Mouse (Mus musculus) inflammation-experienced regulatory T-cells, adult 6 months (primary cell): ENCODE results near the gene Sirt5. TPM values are rescaled to one million over a fixed set of nuclear protein-coding genes. Genes with fewer than 3 reads are reported as not detected.

ENCODE experiments used
- ATAC-seq: one replicate; pipeline ENCODE4 v1.8.0; 2017
- polyA plus RNA-seq, 3 experiments: library from polyadenylated mRNA; unstranded; fragments of 100-300 nt; shearing (Covaris generic); gene quantifications; one replicate each; pipeline ENCODE4 v1.2.1; 2017

Gene Sirt5
- 10 to 100 TPM; 17.2 to 49.5 (median 35.4) TPM for polyA plus RNA-seq

DNA sequence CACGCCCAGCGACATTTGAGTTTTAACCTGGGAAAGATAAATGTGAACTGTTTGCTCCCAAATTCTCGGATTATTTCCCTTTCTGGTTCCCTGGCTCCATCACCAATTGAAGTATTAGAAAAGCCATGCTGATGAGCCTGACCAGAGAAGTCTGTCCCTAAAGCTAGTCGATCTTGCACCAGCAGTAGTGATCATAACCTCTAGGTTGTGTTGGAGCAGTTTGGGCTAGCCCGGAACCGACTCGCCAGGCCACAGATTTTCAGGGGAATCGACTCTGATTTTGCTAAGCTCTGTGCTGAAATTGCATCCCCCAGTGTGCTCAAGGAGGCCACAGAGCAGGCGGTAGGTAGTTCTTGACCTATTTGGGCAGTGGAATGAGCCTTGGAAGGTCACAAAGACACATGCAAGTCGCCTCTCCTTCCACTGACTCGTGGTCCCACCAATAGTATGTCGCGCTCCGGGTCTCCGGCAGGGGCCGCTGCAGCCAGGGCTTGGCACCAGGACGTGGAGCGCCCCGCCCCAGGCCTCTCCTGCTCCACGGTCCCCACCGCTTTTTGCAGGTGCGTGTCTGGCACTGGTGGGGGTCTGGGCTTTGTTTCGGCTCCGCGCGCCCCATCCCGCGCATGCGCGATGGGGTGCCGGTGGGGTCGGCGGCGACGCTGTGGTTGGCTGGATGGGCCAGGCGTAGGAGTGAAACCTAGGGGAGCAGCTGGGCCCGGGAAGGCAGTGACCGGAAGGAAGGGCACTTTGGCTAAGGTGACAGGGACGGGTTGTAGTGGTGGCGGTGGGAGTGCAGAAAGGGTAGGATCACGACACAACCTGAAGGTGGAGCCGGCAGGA lies at the start of gene Sirt5:
TSS of gene Sirt5 (plus strand) at position 512 of the 840 bp plus-strand sequence.
- ATAC-seq, result peak; percentile 93

DNA sequence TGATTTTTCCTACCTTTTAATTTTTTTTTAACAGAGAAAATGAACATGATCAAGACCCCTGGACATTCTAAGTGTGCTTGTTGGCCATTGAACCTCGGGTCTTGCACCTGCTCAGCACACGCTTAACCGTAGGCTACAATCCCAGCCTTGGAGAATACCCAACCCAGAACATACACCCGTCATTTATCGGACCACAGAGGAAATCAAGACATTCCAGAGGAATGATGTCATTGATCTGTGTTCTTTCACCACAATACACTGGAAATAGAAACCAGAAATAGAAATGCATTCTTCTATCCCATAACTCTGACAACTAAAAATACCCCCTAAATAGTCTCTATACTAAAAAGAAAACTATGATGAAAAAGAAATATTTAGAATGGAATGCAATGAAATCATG lies 47.9 kb upstream of the Sirt5 start:
- ATAC-seq, result no peak

DNA sequence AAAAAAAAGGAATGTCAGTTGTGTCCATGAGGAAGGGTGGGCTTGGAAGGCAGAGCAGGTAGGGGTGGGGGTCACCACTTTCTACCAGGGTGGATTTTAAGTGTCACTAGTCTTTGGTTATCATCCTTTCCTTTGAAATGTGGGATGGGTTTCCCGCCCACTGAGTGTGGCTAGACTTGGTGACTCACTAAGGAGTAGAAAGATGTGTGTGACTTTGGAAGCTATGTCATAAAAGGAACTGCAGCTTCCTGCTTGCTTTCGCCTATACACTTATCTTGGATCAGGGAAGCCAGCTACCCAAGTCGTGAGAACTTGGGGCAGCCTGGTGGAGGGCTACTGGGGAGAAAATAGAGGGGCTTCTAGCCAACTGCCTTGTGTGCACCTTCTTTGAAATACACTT lies 45.9 kb upstream of the Sirt5 start:
- ATAC-seq, result no peak

DNA sequence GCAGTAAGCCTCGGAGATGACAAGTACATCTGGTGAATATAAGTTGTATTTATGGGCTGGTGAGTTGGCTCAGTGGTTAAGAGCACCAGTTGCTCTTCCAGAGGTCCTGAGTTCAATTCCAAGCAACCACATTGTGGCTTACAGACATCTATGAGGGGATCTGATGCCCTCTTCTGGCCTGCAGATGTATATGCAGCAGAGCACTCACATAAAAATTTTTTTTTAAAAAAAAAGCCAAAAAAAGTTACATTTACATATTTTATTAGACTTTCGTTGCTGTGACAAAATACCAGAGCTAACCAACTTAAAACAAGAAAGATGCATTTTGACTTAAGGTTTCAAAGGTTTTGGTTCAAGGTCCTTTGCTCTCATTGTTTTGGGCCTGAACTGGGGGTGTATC lies 43.8 kb upstream of the Sirt5 start:
- no peak for ATAC-seq

DNA sequence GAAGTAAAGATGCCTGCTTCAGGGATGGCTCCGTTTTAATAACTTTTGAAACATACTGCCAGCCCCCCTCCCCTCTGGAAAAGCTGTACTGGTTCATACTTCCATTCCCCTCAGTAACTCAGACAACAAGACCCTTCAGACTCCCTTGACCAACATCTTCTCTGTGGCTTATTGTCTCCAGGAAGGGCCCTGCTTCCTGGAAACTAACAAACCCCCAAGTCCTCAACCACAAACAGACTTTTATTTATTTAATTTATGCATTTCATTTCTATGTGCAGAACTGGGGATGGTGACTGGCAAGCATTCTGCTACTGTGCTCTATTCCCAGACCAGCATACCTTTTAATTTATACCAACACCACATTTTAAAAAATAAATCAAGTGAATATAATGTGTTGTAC lies 39.9 kb upstream of the Sirt5 start:
- no peak for ATAC-seq

DNA sequence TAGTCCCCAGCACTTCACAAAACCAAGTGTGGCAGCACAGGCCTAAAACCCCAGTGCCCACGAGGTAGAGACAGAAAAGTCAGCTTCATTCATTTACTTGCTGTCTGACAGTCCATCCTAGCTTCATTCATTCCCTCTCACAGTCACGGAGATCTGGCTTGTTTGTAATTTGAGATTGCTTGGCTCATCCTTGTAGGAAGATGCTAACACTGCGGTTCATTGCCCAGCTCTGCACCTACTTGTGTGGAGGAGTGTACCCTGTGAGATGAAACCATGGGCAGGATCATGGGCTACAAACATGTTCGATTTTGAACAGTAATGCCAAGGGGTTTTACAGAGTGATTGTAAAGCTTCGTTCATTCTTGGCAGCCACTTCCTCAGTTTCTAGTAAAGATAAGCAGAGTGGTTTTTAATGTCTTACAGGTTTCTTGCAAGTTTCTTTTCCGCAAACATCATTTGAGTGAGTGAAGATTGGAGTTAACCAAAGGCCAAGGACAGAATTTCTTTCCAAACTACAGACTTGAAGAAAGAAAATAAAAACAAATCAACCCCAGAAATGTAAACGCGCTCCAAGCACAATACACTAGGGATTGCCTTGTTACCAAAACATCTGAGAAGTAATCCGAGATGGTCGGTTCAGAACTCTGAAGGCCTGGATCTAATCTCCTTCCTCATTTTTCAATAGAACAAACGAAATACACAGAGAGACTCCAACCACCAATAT lies 33.4 kb upstream of the Sirt5 start:
- no peak for ATAC-seq

DNA sequence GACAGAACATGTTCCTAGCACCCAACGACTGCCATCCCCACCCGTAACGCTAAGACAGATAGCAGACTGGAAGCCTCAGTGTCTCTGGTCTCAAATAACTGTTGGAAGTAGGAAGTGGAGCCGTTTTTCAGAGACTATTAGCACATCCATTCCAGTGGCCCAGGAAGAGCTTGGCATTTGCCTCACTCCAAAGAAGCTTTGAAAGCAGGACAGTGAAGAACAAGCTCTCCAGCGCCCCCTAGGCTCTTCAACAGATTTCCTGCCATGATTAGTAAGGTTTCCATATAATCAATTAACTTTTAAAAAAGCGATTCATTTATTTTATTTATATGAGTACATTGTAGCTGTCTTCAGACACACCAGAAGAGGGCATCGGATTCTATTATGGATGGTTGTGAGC lies 32.7 kb upstream of the Sirt5 start:
- ATAC-seq, result no peak

DNA sequence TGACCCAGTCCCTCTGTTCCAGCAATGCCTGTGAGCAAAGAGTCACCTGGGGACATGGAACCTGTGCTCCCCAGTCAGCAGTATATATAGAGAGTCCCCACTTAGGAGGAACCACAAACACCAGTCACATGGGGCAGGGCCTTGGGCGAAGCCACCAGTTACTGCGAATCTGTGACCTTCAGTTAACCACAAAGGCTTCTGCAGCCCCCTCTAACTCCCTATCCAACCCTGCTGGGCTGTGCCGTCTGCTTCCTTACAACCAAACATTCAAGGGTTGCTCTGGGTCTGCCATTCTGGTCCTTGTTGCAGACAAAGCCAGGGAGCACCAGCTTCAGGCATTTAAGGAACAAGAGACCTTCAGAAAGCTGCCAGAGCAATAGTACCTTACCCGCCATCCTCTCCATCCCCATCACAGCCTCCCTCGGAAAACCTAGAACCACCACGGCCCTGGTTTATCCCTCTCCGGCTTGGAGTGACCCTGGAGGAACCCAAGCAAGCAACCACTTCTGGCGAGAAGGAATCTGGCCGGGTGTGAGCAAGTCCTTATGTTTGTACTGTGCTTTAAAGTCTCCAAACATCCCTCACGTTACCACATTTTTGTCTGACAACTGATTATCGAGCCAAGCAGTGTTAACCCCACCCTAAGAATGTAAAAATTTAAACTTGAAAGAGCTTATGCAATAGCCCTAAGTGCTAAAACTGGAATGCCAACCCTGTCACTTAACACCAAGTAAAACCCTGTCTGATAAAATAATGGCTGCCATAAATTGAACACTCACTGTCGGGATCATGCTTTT lies 28.7 kb upstream of the Sirt5 start:
- ATAC-seq, result no peak

DNA sequence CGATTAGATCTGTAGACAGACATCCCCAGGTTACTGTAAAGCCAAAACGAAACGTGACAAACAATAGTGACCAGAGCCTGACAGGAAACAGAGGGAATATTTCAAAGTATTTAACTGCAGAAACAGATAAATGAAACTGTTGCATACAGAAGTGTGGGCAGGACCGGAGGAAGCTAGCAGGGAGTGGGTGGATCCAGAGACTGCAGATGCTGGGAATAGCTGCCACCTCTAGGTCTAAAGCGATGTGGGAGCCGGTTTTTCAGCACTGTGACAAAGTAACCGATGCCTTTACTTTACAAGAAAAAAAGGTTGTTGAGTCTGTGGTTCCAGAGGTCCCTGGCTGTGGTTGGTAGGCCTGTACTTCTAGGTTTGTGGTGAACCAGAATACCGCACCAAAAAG lies 27.3 kb upstream of the Sirt5 start:
- ATAC-seq, result no peak

DNA sequence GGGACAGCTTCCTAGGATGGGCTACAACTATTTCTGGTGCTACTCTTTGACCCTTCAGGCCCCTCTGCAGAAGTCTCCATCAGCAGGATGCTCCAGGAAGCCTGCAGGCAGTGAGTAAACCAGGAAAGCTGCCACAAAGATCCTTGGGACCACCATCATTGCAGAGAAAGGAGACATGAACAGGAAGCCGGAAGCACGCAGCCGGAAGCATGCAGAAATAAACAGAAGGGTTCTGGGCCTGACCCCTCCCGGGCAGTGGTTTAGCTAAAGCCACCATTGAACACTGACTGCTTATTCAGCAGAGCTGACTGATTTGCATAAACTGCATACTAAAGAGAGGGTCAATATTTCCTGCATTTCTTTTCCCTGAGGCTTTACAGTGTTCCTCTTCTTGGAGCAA lies 26.7 kb upstream of the Sirt5 start:
- ATAC-seq, result no peak

DNA sequence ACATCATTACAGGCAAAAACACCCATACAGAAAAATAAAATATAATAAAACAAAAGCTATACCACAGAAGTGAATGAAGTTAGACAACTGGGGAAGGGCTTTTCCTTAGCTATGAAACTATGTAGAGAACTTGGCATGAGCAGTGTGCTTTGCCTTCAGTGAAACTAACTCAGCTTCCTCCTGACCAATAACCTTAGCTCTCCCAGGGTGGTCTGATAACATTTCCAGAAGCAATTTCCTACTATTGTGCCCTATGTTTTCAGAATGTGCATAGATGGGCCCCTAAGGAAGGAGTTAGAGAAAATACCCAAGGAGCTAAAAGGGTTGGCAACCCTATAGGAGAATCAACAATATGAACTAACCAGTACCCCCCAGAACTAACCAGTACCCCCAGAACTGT lies 18.5 kb upstream of the Sirt5 start:
- no peak for ATAC-seq

DNA sequence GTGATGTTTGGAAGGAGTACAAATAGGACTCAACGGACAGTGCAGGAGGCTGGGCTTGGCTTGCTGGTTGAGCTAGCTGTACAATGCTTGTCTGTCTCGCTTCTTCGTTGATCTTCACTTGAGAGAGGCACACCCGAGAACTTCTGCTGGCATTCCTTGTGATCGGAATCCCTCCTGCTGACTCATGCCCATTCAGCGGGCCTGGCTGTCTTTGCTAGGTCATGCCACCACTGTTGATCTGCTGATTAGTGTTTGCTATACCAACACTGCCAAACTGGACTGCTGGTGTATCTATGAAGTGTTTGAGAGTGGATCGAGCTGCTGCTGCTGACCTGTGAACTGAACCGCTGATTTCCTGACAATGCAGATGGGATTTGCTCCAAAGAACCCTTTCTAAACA lies 15.9 kb upstream of the Sirt5 start:
- ATAC-seq, result no peak

DNA sequence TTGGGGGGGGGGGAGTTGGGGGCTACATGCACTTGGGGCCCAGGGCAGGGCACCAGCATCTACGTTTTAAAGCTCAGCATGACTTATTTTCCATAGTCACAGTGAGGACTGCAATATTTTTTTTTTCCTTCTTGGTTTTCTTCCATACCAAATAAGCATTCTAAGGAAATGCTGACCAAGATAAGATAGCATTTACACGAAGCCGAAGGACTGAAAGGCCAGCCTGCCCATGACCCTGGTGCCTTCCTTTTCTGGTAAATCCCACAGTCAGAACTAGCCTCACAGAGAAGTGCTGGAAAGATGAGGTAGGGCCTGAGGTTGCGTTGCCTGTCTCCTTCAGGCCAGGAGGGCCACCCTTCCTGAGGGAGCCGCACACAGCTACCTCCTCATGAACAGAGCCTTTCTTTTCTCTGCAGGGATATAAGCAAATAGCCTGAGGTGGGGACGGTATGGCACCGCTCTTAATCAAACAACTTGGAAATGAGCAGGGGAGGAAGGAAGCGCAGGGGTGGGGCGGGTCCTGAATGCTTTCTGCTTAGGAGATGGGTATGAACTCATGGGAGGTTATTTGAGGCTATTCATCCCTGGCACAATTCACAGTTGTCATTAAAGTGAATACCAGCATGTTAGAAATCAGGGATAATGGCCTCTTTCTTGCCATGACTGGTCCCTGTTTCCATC lies 14.7 kb upstream of the Sirt5 start:
- no peak for ATAC-seq

DNA sequence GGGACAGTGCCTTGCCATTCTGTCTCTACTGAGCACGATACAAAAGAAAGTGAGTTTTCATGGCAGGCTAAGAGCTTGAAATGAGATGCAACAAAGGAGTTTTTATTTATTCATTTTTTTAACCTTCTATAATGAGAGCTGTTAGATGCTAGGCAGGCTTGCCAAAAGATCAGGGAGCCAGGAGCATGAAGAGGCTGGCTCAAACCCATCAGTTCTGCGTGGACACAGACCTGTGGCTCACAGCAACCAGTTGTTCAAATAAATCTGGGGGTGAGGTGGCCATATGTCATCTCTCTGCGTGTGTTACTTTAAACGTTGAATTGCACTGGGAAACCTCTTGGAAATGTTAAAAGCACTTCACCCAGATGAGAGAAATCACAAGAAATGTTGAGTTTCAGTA lies 11.9 kb upstream of the Sirt5 start:
- ATAC-seq, result no peak

DNA sequence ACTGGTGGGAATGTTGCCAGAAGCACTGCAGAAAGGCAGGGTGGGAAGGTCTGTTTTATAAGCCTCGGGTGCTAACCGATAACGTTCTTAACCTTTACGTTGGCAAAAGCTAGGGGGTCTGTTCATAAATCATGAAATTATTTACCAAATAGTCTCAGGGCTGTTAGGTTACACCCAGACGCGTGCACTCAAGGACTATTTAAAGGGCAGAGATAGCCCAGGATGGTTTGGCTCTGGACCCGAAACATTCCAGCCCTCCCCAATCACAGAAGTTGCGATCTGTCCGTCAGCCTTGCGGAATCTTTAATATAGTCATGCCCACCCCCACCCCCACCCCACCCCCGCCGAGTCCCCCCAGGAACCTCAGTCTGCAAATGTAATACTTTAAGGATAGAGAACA lies 10.9 kb upstream of the Sirt5 start:
- no peak for ATAC-seq

DNA sequence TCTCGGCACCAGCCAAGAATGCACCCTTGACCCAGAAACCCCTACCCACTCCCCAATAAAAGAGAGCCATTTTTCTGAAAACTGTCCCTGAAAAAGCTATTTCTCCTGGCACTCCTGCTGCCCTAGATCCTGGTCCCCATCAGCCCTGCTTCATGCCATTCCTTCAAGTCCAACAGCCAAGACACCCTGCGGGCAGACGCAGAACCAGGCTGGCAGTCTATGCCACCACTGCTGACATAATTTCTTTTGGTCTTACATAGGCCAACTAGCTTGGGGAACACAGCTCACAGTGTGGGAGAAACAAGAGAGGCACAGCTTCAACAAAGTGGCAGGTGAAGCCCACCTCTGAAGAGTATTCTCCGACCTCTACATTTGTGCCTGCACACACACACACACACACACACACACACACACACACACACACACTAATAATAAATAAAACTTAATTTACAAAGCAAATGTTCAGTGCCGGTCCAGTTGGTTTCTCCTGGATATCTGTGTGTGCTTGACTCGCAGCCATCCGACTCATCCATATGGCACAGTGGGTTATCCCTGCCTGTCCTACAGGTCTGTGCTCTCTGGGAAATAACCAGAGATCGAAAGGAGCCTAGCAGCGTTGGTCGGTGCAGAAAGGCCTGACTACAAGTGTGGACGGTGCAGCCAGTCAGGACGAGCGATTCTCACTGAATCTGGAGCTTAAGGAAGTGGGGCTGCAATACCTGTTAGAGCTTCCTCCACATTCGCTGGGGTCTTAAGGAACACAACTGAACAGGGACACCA lies 8.8 kb upstream of the Sirt5 start:
- ATAC-seq, result no peak

DNA sequence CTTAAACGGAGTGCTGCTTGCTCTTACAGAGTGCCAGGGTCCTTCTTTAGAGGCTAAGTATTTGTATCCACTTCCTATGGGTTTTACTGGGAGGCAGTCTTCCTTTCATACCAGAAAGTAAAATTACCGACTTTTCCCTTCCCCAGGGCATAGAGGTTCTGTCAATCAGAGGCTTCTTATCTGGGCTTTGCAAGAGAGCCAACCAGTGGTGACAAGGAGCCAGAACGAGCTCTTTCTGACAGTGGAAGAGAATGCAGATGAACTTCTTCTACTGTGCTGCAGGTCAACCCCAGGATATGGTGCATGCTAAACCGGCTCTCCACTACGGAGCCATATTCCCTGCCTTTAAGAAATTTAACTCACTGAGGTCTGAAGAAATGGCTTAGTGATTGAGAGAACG lies 4.8 kb upstream of the Sirt5 start:
- no peak for ATAC-seq

DNA sequence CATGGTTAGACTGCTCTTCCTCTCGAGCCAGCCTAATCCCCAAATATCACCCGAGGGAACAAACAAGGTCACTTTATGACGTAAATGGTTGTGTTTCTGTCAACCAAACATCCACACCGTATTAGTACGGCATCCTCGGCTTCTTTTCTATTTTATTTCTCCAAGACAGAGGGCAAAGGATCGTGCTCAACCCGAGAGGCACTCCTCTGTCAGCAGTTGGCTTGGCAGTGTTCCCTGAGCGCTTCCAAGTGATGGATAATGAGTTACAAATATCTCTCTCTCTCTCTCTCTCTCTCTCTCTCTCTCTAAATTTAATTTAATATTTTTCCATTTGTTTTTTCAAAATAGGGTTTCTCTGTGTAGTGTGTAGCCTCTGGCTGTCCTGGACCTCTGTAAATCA lies 2.9 kb upstream of the Sirt5 start:
- no peak for ATAC-seq

DNA sequence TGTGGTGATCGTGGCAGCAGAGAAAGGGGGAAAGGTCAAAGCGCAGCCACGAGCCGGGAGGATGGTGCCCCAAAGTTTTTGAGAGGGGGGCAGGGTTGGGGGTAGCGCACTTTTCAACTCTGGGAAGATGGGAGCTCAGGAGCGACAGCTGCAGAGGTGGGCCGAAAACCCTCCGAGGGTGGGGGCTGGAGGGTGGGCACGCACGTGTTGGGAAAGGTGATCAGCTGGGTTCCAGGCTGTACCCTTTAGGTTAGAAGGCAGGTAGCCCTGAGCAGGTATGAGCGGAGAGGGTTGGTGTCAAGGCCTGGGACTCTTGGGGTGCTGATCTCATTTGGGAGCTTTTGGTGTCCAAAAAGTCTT lies 509 bp downstream of the Sirt5 start:
- ATAC-seq, result no peak

DNA sequence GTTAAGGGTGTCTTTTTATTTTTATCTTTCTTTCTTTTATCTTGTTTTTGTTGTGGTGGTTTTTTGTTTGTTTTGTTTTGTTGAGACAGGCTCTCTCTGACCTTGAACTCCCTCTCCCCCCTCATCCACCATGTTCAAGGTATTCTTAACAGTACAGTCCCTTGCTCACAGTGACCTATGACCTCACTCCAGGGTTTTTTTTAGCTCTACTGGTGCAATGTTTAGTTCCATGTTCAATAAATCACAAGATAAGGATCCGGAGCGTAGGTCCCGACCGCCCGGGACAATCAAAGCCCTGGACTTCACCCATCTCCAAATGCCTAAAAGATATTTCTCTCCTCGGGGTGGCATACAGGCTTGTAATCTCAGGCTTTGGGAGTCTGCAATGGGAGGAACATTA lies 4.8 kb downstream of the Sirt5 start:
- ATAC-seq, result no peak

DNA sequence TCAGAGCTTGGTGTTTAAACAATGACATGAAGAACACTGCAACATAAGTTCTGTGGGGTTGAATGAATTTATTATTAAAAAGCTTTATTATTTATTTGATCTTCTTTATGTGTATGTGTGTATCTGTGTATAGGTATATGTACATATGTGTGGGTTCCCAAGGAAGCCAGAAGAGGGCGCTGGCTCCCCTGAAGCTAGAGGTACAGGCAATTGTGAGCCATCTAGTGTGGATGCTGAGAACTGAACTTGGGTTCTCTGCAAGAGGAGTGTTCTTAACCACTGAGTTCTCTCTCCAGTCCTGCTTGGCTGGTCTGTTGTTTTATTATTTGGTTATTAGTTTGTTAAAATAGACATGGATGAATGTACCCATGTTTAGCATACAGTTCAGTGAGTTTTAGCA lies 7.6 kb downstream of the Sirt5 start:
- no peak for ATAC-seq

DNA sequence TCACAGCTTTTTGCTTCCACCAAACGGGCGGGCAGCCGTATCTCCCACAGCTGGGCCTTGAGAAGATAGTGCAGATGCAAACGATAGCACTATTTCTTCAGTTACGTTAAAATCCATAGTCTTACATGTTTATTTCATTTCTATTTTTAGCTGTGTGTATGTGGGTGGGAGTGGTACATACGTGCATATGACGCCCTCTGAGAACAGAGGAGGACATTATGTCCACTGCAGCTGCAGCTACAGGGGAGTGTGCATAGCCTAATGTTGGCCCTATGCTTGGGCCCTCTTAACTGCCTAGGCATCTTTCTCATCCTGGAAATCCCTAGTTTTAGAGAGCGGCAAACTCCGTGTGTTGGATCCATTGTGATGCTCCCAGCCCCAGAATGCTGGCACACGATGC lies 8.9 kb downstream of the Sirt5 start:
- ATAC-seq, result no peak
